Mouse (Mus musculus): ENCODE results near the gene Apom. TPM values are rescaled to one million over a fixed set of nuclear protein-coding genes. Genes with fewer than 3 reads are reported as not detected.

Apom gene
- total and polyA plus RNA-seq, 3 experiments: 0.22 to 0.78 TPM; not detected in 1

GRCm38 (mm10) chr17:35096597-35096996, 35.3 kb downstream of the Apom start:
- no peak for DNase-seq

GRCm38 (mm10) chr17:35094475-35095365, 37.1 kb downstream of the Apom start:
- DNase-seq: no peak

- no peak for DNase-seq
Measured at GRCm38 (mm10) chr17:35092403-35093198, 39.2 kb downstream of the Apom start.

GRCm38 (mm10) chr17:35090166-35090932, 41.5 kb downstream of the Apom start:
- peak; percentile 40 for DNase-seq

- DNase-seq: peak; percentile 96
Measured at GRCm38 (mm10) chr17:35088825-35089644, 42.8 kb downstream of the Apom start, which contains the start of gene Abhd16a. Gene Abhd16a, plus strand, starts transcription at chr17:35089263.

- DNase-seq: no peak
Measured at GRCm38 (mm10) chr17:35088151-35088550, 43.7 kb downstream of the Apom start.

GRCm38 (mm10) chr17:35085208-35085865, 46.5 kb downstream of the Apom start, which contains the start of gene Ly6g6f:
Gene Ly6g6f, minus strand, starts transcription at chr17:35085610.
- no peak for DNase-seq

- no peak for DNase-seq
Measured at GRCm38 (mm10) chr17:35083929-35084497, 47.8 kb downstream of the Apom start.

- DNase-seq: no peak
Measured at GRCm38 (mm10) chr17:35082841-35083576, 48.8 kb downstream of the Apom start.

- DNase-seq: no peak
Measured at GRCm38 (mm10) chr17:35080710-35081109, 51.1 kb downstream of the Apom start.

- no peak for DNase-seq
Measured at GRCm38 (mm10) chr17:35080248-35080647, 51.6 kb downstream of the Apom start.

GRCm38 (mm10) chr17:35079778-35080177, 52.1 kb downstream of the Apom start:
- DNase-seq: no peak

Other genes starting within 250 kb of the Apom start
Only the 30 nearest of the 41 such genes appear.
- gene Lsm2, start 150.2 kb downstream of the Apom start, total RNA-seq (2021): 10 to 100 TPM; 32.9 to 45.8 TPM
- 82.4 and 84.8 TPM in 2 replicates for gene Lsm2, start 150.2 kb downstream of the Apom start, polyA plus RNA-seq (2012; rRNA removed)
- gene Vars, start 131.1 kb downstream of the Apom start, total RNA-seq (2021): 10 to 100 TPM; 57.9 to 60.2 TPM
- gene Vars, start 131.1 kb downstream of the Apom start, polyA plus RNA-seq (2012; rRNA removed): 178 and 214 TPM in 2 replicates
- under 1 TPM; 0.26 to 0.55 TPM for gene Vwa7, start 115.5 kb downstream of the Apom start, total RNA-seq (2021)
- gene Vwa7, start 115.5 kb downstream of the Apom start, polyA plus RNA-seq (2012; rRNA removed): 0.97 and 1.8 TPM in 2 replicates
- gene Sapcd1, start 104.0 kb downstream of the Apom start, total RNA-seq (2021): under 1 TPM in 1 of 2 experiments, not detected in 1; 0.79 TPM
- gene Sapcd1, start 104.0 kb downstream of the Apom start, polyA plus RNA-seq (2012; rRNA removed): 0.83 and 2.0 TPM in 2 replicates
- gene Msh5, start 85.3 kb downstream of the Apom start, total RNA-seq (2021): under 1 TPM; 0.75 to 0.93 TPM
- 1.3 and 1.7 TPM in 2 replicates for gene Msh5, start 85.3 kb downstream of the Apom start, polyA plus RNA-seq (2012; rRNA removed)
- gene Clic1, start 82.1 kb downstream of the Apom start, total RNA-seq (2021): 100 to 1,000 TPM in 1 of 2 experiments, 10 to 100 TPM in 1; 80.8 to 136 TPM
- 62.2 and 64.1 TPM in 2 replicates for gene Clic1, start 82.1 kb downstream of the Apom start, polyA plus RNA-seq (2012; rRNA removed)
- gene Ddah2, start 73.0 kb downstream of the Apom start, total RNA-seq (2021): 10 to 100 TPM in 1 of 2 experiments, 1 to 10 TPM in 1; 7.2 to 26.6 TPM
- gene Ddah2, start 73.0 kb downstream of the Apom start, polyA plus RNA-seq (2012; rRNA removed): 25.9 and 35.6 TPM in 2 replicates
- gene Ly6g6c, start 66.7 kb downstream of the Apom start, total RNA-seq (2021): not detected
- gene Ly6g6c, start 66.7 kb downstream of the Apom start, polyA plus RNA-seq (2012; rRNA removed): not detected in 2 replicates
- not detected for gene Mpig6b, start 65.9 kb downstream of the Apom start, total RNA-seq (2021)
- gene Mpig6b, start 65.9 kb downstream of the Apom start, polyA plus RNA-seq (2012; rRNA removed): 0.06 TPM in 1 of 2 replicates, not detected in the other
- not detected for gene Ly6g6e, start 55.1 kb downstream of the Apom start, total RNA-seq (2021)
- 0.21 and 0.34 TPM in 2 replicates for gene Ly6g6e, start 55.1 kb downstream of the Apom start, polyA plus RNA-seq (2012; rRNA removed)
- under 1 TPM in 1 of 2 experiments, not detected in 1; 0.45 TPM for gene Ly6g6d, start 54.0 kb downstream of the Apom start, total RNA-seq (2021)
- gene Ly6g6d, start 54.0 kb downstream of the Apom start, polyA plus RNA-seq (2012; rRNA removed): 0.57 and 1.1 TPM in 2 replicates
- not detected for gene Ly6g6f, start 46.4 kb downstream of the Apom start, total RNA-seq (2021)
- gene Ly6g6f, start 46.4 kb downstream of the Apom start, polyA plus RNA-seq (2012; rRNA removed): not detected in 2 replicates
- 10 to 100 TPM; 71.8 to 95.8 TPM for gene Abhd16a, start 42.8 kb downstream of the Apom start, total RNA-seq (2021)
- 219 and 291 TPM in 2 replicates for gene Abhd16a, start 42.8 kb downstream of the Apom start, polyA plus RNA-seq (2012; rRNA removed)
- not detected for gene Ly6g5c, start 23.8 kb downstream of the Apom start, total RNA-seq (2021)
- gene Ly6g5c, start 23.8 kb downstream of the Apom start, polyA plus RNA-seq (2012; rRNA removed): not detected in 2 replicates
- under 1 TPM; 0.23 to 0.35 TPM for gene Ly6g5b, start 16.6 kb downstream of the Apom start, total RNA-seq (2021)
- gene Ly6g5b, start 16.6 kb downstream of the Apom start, polyA plus RNA-seq (2012; rRNA removed): 0.42 and 0.52 TPM in 2 replicates
- gene Gpank1, start 10.6 kb downstream of the Apom start, total RNA-seq (2021): 10 to 100 TPM; 12.4 to 12.8 TPM
- 13.3 and 15.8 TPM in 2 replicates for gene Gpank1, start 10.6 kb downstream of the Apom start, polyA plus RNA-seq (2012; rRNA removed)
- gene Csnk2b, start 10.0 kb downstream of the Apom start, total RNA-seq (2021): 100 to 1,000 TPM; 212 to 337 TPM
- gene Csnk2b, start 10.0 kb downstream of the Apom start, polyA plus RNA-seq (2012; rRNA removed): 358 and 360 TPM in 2 replicates
- gene D17H6S53E, start 5.7 kb downstream of the Apom start, total RNA-seq (2021): 10 to 100 TPM; 23.4 to 32.0 TPM
- gene D17H6S53E, start 5.7 kb downstream of the Apom start, polyA plus RNA-seq (2012; rRNA removed): 27.7 and 45.5 TPM in 2 replicates
- 100 to 1,000 TPM; 389 to 403 TPM for gene Bag6, start 3.1 kb upstream of the Apom start, total RNA-seq (2021)
- 433 and 470 TPM in 2 replicates for gene Bag6, start 3.1 kb upstream of the Apom start, polyA plus RNA-seq (2012; rRNA removed)
- gene Prrc2a, start 32.8 kb upstream of the Apom start, total RNA-seq (2021): 100 to 1,000 TPM; 205 to 258 TPM
- gene Prrc2a, start 32.8 kb upstream of the Apom start, polyA plus RNA-seq (2012; rRNA removed): 598 and 625 TPM in 2 replicates
- 1 to 10 TPM; 3.4 to 6.4 TPM for gene Aif1, start 44.0 kb upstream of the Apom start, total RNA-seq (2021)
- 0.30 and 0.46 TPM in 2 replicates for gene Aif1, start 44.0 kb upstream of the Apom start, polyA plus RNA-seq (2012; rRNA removed)
- gene Lst1, start 56.4 kb upstream of the Apom start, total RNA-seq (2021): 1 to 10 TPM; 5.0 to 7.6 TPM
- gene Lst1, start 56.4 kb upstream of the Apom start, polyA plus RNA-seq (2012; rRNA removed): 3.6 and 4.6 TPM in 2 replicates
- gene Ltb, start 62.4 kb upstream of the Apom start, total RNA-seq (2021): 1 to 10 TPM; 1.8 to 7.7 TPM
- gene Ltb, start 62.4 kb upstream of the Apom start, polyA plus RNA-seq (2012; rRNA removed): 5.8 and 8.5 TPM in 2 replicates
- under 1 TPM; 0.35 to 0.52 TPM for gene Tnf, start 70.0 kb upstream of the Apom start, total RNA-seq (2021)
- 0.62 and 1.0 TPM in 2 replicates for gene Tnf, start 70.0 kb upstream of the Apom start, polyA plus RNA-seq (2012; rRNA removed)
- gene Lta, start 73.3 kb upstream of the Apom start, total RNA-seq (2021): under 1 TPM; 0.26 to 0.35 TPM
- 0.18 and 0.33 TPM in 2 replicates for gene Lta, start 73.3 kb upstream of the Apom start, polyA plus RNA-seq (2012; rRNA removed)
- gene Gm16181, start 88.8 kb upstream of the Apom start, total RNA-seq (2021): not detected
- 0.31 and 1.3 TPM in 2 replicates for gene Gm16181, start 88.8 kb upstream of the Apom start, polyA plus RNA-seq (2012; rRNA removed)
- gene Atp6v1g2, start 101.6 kb upstream of the Apom start, total RNA-seq (2021): 1 to 10 TPM; 5.6 to 5.7 TPM
- 7.2 and 8.5 TPM in 2 replicates for gene Atp6v1g2, start 101.6 kb upstream of the Apom start, polyA plus RNA-seq (2012; rRNA removed)
- 10 to 100 TPM; 14.1 to 19.4 TPM for gene Nfkbil1, start 103.7 kb upstream of the Apom start, total RNA-seq (2021)
- gene Nfkbil1, start 103.7 kb upstream of the Apom start, polyA plus RNA-seq (2012; rRNA removed): 52.3 and 57.6 TPM in 2 replicates
- 100 to 1,000 TPM; 192 to 200 TPM for gene Ddx39b, start 109.7 kb upstream of the Apom start, total RNA-seq (2021)
- 164 and 180 TPM in 2 replicates for gene Ddx39b, start 109.7 kb upstream of the Apom start, polyA plus RNA-seq (2012; rRNA removed)
- 100 to 1,000 TPM; 172 to 281 TPM for gene H2-D1, start 130.7 kb upstream of the Apom start, total RNA-seq (2021)
- 473 and 543 TPM in 2 replicates for gene H2-D1, start 130.7 kb upstream of the Apom start, polyA plus RNA-seq (2012; rRNA removed)